Mouse (Mus musculus) midbrain, embryonic 15.5 days (tissue): ENCODE results near the gene Slc24a3. TPM values are rescaled to one million over a fixed set of nuclear protein-coding genes. Genes with fewer than 3 reads are reported as not detected.

Source experiments
- ATAC-seq: fragments of 200-750 bp; cut with Nextera tagmentation; replicated peaks from 2 replicates; pipeline ENCODE4 v1.8.0; 2017; ENCODE audit warnings: moderate TSS enrichment
- H3K27ac ChIP-seq: fragments of 300-500 bp; sonication (generic); 2 replicates; pipeline ENCODE4 v1.5.1; 2015; ENCODE audit warnings: mild to moderate bottlenecking, inconsistent platforms
- H3K27me3 ChIP-seq: fragments of 300-500 bp; sonication (generic); replicated peaks from 2 replicates; pipeline ENCODE4 v1.6.1; 2015; ENCODE audit warnings: inconsistent platforms
- H3K36me3 ChIP-seq: fragments of 300-500 bp; sonication (generic); replicated peaks from 2 replicates; pipeline ENCODE4 v1.6.1; 2015; ENCODE audit warnings: inconsistent platforms
- H3K4me1 ChIP-seq: fragments of 300-500 bp; sonication (generic); 2 replicates; pipeline ENCODE4 v1.6.1; 2015; ENCODE audit warnings: inconsistent platforms
- H3K4me2 ChIP-seq: fragments of 300-500 bp; sonication (generic); 2 replicates; pipeline ENCODE4 v1.6.1; 2015; ENCODE audit warnings: inconsistent platforms, mild to moderate bottlenecking, moderate library complexity
- H3K4me3 ChIP-seq: fragments of 300-500 bp; sonication (generic); 2 replicates; pipeline ENCODE4 v1.5.1; 2015; ENCODE audit warnings: mild to moderate bottlenecking, inconsistent platforms
- H3K9ac ChIP-seq: fragments of 300-500 bp; sonication (generic); 2 replicates; pipeline ENCODE4 v1.6.1; 2015; ENCODE audit warnings: mild to moderate bottlenecking, inconsistent platforms
- H3K9me3 ChIP-seq: fragments of 300-500 bp; sonication (generic); 2 replicates; pipeline ENCODE4 v1.6.1; 2016; ENCODE audit warnings: inconsistent platforms
- WGBS: fragments of 180-500 bp; shearing (Covaris S2); methylation state at CpG from one replicate; pipeline ENCODE4 v1.1.7; 2015; ENCODE audit warnings: mixed read lengths; 5-methylcytosine and 5-hydroxymethylcytosine counted together
- polyA plus RNA-seq: library from polyadenylated mRNA; unstranded; fragments of >200 nt; fragmentation: Nextera tagmentation; extraction: Ambion mirVana; gene quantifications from 2 replicates; pipeline ENCODE4 v1.2.1, GENCODE M21; 2015

The Slc24a3 gene
- polyA plus RNA-seq, 1 experiment from 2014 or later = 17.4 TPM

DNA sequence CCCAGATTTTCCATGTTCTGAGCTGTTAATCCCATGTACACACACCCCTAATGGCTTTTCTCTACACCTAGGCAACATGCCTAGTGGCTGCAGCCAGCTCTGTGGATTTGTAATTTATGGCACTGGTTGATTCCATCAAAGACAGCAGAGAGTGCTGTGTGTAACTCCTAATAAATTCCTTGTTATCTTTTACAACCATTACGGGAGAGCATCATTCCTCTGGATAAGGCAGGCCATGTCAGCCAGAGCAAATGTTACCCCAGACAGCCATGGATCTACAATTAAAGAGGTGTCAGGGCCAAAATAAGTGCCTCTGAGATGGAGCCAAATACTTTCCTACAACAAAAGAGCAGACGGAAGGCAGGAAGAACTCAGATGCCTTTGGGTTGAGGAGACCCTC is 49.0 kb downstream of the Slc24a3 start:
- 91% methylated on average over 2 of the region's 2 CpGs for WGBS
- no peaks in the 10 kb centered on the region for H3K9me3 ChIP-seq

GRCm38 (mm10) chr2:145217422-145217821 is 49.9 kb downstream of the Slc24a3 start:
- Histone ChIP-seq H3K4me3 (no peak overlapping the region), H3K27me3 (no peaks in the 10 kb centered on the region), H3K27ac (no peak overlapping the region), H3K4me2 (no peak overlapping the region), H3K9ac (no peak overlapping the region), H3K4me1 (no peaks in the 10 kb centered on the region), H3K9me3 (no peaks in the 10 kb centered on the region), H3K36me3 (no peaks in the 10 kb centered on the region)
- ATAC-seq = no peak
- 96% methylated on average over 2 of the region's 2 CpGs for WGBS

More for the DNA sequence above, 49.0 kb downstream of the Slc24a3 start:
- H3K36me3 ChIP-seq = no peaks in the 10 kb centered on the region
- no peak overlapping the region for H3K27ac ChIP-seq
- no peak for ATAC-seq
- no peaks in the 10 kb centered on the region for H3K4me1 ChIP-seq
- no peak overlapping the region for H3K4me2 ChIP-seq
- H3K27me3 ChIP-seq = no peaks in the 10 kb centered on the region
- H3K9ac ChIP-seq = no peak overlapping the region
- no peak overlapping the region for H3K4me3 ChIP-seq

GRCm38 (mm10) chr2:145219246-145219645 is 51.7 kb downstream of the Slc24a3 start:
- Histone ChIP-seq H3K36me3 (no peaks in the 10 kb centered on the region), H3K9me3 (no peaks in the 10 kb centered on the region), H3K4me3 (no peak overlapping the region), H3K9ac (no peak overlapping the region), H3K27me3 (no peaks in the 10 kb centered on the region), H3K4me2 (no peak overlapping the region), H3K4me1 (no peaks in the 10 kb centered on the region), H3K27ac (no peak overlapping the region)
- no peak for ATAC-seq
- 73% methylated on average over 6 of the region's 6 CpGs for WGBS

DNA sequence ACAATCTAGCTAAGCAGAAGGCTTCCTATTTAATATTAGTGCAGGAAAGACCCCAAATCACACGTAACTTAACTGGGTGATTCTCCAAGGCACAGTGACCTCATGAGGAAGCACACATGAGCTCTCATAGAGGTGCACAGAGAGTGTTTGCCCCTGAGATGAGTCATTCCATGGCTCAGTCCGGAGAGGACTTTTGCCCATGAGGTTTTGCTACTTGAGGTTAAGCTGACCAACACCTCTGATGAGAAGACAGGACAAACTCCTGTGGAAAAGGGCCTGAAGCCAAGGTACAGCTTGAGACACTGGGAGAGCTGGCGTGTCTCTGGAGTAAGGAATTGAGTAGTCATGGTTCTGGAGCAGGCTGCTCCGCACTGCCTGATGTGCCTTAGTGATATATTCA is 56.1 kb downstream of the Slc24a3 start:
- 93% methylated on average over 4 of the region's 4 CpGs for WGBS
- Histone ChIP-seq H3K4me3 (no peak overlapping the region), H3K9me3 (no peaks in the 10 kb centered on the region), H3K36me3 (no peaks in the 10 kb centered on the region), H3K27me3 (no peaks in the 10 kb centered on the region), H3K4me1 (no peaks in the 10 kb centered on the region), H3K27ac (no peak overlapping the region), H3K4me2 (no peak overlapping the region), H3K9ac (no peak overlapping the region)
- no peak for ATAC-seq

DNA sequence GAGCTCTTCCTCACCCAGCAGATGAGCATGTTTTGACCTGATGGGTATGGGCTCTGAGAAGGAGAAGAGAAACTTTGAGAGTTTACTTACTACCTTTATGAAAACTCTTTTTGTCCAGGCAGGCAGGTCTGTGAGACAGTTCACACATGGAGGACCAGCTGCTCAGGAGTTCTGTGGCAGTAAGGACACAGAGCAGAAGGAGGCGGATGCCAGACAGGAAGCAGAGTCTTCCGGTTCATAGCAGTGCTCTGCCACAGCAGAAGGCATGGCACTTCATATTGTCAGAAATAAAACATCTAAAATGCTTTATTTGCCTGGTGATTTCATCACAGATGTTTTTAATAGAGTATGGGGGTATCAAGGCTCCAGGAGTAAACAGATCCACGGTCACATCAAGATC is 58.1 kb downstream of the Slc24a3 start:
- H3K4me2 ChIP-seq = no peak overlapping the region
- ATAC-seq = no peak
- no peaks in the 10 kb centered on the region for H3K9me3 ChIP-seq
- H3K4me3 ChIP-seq = no peak overlapping the region
- H3K4me1 ChIP-seq = no peaks in the 10 kb centered on the region
- H3K36me3 ChIP-seq = no peaks in the 10 kb centered on the region
- H3K9ac ChIP-seq = no peak overlapping the region
- no peak overlapping the region for H3K27ac ChIP-seq
- 86% methylated on average over 3 of the region's 3 CpGs for WGBS
- no peaks in the 10 kb centered on the region for H3K27me3 ChIP-seq

GRCm38 (mm10) chr2:145226100-145226499 is 58.5 kb downstream of the Slc24a3 start:
- Histone ChIP-seq H3K36me3 (no peaks in the 10 kb centered on the region), H3K4me3 (no peak overlapping the region), H3K9ac (no peak overlapping the region), H3K4me1 (no peaks in the 10 kb centered on the region), H3K27me3 (no peaks in the 10 kb centered on the region), H3K27ac (no peak overlapping the region), H3K4me2 (no peak overlapping the region), H3K9me3 (no peaks in the 10 kb centered on the region)
- WGBS = 84% methylated on average over 1 of the region's 1 CpGs
- ATAC-seq = no peak

GRCm38 (mm10) chr2:145227351-145227750 is 59.8 kb downstream of the Slc24a3 start:
- H3K9ac ChIP-seq = no peak overlapping the region
- H3K4me1 ChIP-seq = no peaks in the 10 kb centered on the region
- no peak overlapping the region for H3K4me2 ChIP-seq
- no peaks in the 10 kb centered on the region for H3K27me3 ChIP-seq
- no peaks in the 10 kb centered on the region for H3K36me3 ChIP-seq
- H3K4me3 ChIP-seq = no peak overlapping the region
- no peak for ATAC-seq
- H3K27ac ChIP-seq = no peak overlapping the region
- H3K9me3 ChIP-seq = no peaks in the 10 kb centered on the region
- WGBS = 89% methylated on average over 5 of the region's 5 CpGs

DNA sequence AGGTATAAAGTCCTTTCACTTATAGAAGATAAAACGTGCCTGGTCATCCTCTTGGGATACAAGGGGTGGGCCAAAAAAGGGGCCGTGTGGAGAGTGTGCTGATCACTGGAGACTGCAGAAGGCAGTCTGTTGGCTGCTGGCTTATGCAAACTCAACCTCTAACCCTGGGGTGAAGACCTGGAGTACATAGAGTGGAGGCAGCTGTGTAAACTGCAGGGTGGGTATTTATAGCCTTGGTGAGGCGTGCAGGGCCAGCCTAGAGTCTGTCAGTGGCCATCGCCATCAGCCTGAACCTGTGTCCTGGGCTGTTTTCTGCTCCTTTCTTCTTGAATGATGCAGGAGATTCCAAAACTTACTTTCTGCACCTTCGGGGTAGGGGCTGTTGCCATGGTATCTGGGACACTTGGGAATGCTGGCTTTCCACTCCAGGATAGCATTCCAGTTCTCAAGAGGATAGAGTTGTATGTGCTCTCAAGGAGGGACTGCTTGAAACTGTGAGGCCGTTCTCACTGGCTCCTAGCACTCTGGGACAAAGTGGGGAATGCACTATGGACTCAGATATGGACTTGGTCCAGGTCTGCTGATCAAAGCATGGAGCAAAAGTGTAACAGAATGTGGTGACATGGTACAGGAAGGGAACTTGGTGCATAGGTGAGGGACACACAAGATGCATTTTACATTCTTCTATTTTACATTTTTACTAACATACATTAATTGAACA is 65.4 kb downstream of the Slc24a3 start:
- 57% methylated on average over 6 of the region's 6 CpGs for WGBS
- H3K27me3 ChIP-seq = no peaks in the 10 kb centered on the region
- H3K4me2 ChIP-seq = no peak overlapping the region
- no peaks in the 10 kb centered on the region for H3K4me1 ChIP-seq
- H3K27ac ChIP-seq = no peak overlapping the region
- H3K9me3 ChIP-seq = no peaks in the 10 kb centered on the region
- H3K36me3 ChIP-seq = no peaks in the 10 kb centered on the region
- ATAC-seq = no peak
- H3K9ac ChIP-seq = no peak overlapping the region
- no peak overlapping the region for H3K4me3 ChIP-seq

- no peak overlapping the region for H3K27ac ChIP-seq
- ATAC-seq = no peak
- no peak overlapping the region for H3K4me2 ChIP-seq
- H3K4me1 ChIP-seq = no peaks in the 10 kb centered on the region
- WGBS = 76% methylated on average over 7 of the region's 7 CpGs
- no peaks in the 10 kb centered on the region for H3K36me3 ChIP-seq
- H3K9ac ChIP-seq = no peak overlapping the region
- H3K27me3 ChIP-seq = no peaks in the 10 kb centered on the region
- no peak overlapping the region for H3K4me3 ChIP-seq
- no peaks in the 10 kb centered on the region for H3K9me3 ChIP-seq
Observed at GRCm38 (mm10) chr2:145233547-145234398, 66.2 kb downstream of the Slc24a3 start.

GRCm38 (mm10) chr2:145246384-145246783 is 78.8 kb downstream of the Slc24a3 start:
- Histone ChIP-seq H3K9ac (no peak overlapping the region), H3K4me1 (no peaks in the 10 kb centered on the region), H3K9me3 (no peaks in the 10 kb centered on the region), H3K27ac (no peak overlapping the region), H3K27me3 (no peaks in the 10 kb centered on the region), H3K4me2 (no peak overlapping the region), H3K36me3 (no peaks in the 10 kb centered on the region), H3K4me3 (no peak overlapping the region)
- 92% methylated on average over 4 of the region's 4 CpGs for WGBS
- no peak for ATAC-seq

GRCm38 (mm10) chr2:145248185-145248584 is 80.6 kb downstream of the Slc24a3 start:
- H3K27me3 ChIP-seq = no peaks in the 10 kb centered on the region
- no peaks in the 10 kb centered on the region for H3K9me3 ChIP-seq
- 74% methylated on average over 3 of the region's 3 CpGs for WGBS
- H3K4me1 ChIP-seq = no peaks in the 10 kb centered on the region
- no peaks in the 10 kb centered on the region for H3K36me3 ChIP-seq
- no peak overlapping the region for H3K4me2 ChIP-seq
- no peak for ATAC-seq
- no peak overlapping the region for H3K9ac ChIP-seq
- H3K4me3 ChIP-seq = no peak overlapping the region
- H3K27ac ChIP-seq = no peak overlapping the region

DNA sequence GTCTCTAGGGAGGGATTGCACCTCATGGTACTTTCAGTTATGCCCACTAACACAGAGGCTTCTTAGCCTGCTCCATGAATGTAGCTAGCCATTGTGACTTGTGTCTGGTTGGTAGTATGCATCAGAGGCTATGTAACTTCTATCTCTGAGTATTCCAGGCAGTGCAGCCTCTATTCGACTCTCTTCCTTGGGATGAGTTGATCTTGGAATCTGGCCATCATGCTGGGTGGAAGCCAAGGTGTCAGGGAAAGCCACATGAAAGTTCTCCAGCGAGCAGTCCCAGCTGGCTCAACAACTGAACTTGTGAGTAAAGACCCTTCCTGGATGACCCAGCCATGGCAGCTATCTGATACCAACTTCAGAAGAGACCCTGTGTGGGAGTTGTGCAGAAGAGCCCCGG is 89.8 kb downstream of the Slc24a3 start:
- no peak overlapping the region for H3K9ac ChIP-seq
- no peaks in the 10 kb centered on the region for H3K9me3 ChIP-seq
- no peaks in the 10 kb centered on the region for H3K27me3 ChIP-seq
- H3K4me1 ChIP-seq = no peaks in the 10 kb centered on the region
- H3K27ac ChIP-seq = no peak overlapping the region
- H3K4me3 ChIP-seq = no peak overlapping the region
- WGBS = 80% methylated on average over 3 of the region's 3 CpGs
- H3K36me3 ChIP-seq = no peaks in the 10 kb centered on the region
- no peak overlapping the region for H3K4me2 ChIP-seq
- ATAC-seq = no peak

DNA sequence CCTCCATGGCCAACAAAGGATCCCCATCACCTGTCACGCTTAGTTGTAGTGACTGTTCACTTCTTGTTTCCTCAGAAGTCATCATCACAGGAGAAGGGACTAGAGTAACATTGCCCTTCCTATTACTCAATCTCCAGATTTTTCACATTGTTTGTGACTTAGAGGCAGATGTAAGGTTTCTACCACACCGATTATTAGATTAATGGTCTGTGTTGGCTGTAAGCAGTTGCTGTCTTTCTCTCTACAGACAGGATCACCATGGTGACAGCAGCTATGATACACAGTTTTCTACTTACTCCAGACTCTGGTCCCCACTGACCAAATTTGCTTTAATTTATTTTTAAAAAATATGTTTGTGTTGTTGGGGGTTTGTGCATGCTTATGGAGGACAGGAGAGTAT is 90.3 kb downstream of the Slc24a3 start:
- no peak overlapping the region for H3K4me3 ChIP-seq
- H3K36me3 ChIP-seq = no peaks in the 10 kb centered on the region
- ATAC-seq = no peak
- H3K27me3 ChIP-seq = no peaks in the 10 kb centered on the region
- H3K9me3 ChIP-seq = no peaks in the 10 kb centered on the region
- H3K4me1 ChIP-seq = no peaks in the 10 kb centered on the region
- H3K9ac ChIP-seq = no peak overlapping the region
- H3K4me2 ChIP-seq = no peak overlapping the region
- no peak overlapping the region for H3K27ac ChIP-seq
- WGBS = 91% methylated on average over 2 of the region's 2 CpGs
